Mouse (Mus musculus) limb, embryonic 12.5 days (tissue): ENCODE data around the gene Naaladl2. TPM values are rescaled to one million over a fixed set of nuclear protein-coding genes. Genes with fewer than 3 reads are reported as not detected.

Experiments
- ATAC-seq: fragments of 200-750 bp; cut with Nextera tagmentation; 2 replicates; pipeline ENCODE4 v1.8.0; 2017; ENCODE audit warnings: low read depth, moderate TSS enrichment; ENCODE audit not compliant: insufficient number of reproducible peaks, insufficient read depth, low FRiP score, low TSS enrichment
- H3K27ac ChIP-seq: fragments of 300-500 bp; sonication (generic); 2 replicates; pipeline ENCODE4 v1.5.1; 2016; ENCODE audit warnings: mild to moderate bottlenecking, moderate library complexity
- H3K27me3 ChIP-seq: fragments of 300-500 bp; sonication (generic); 2 replicates; pipeline ENCODE4 v1.6.1; 2016; ENCODE audit warnings: mild to moderate bottlenecking, moderate library complexity
- H3K36me3 ChIP-seq: fragments of 300-500 bp; sonication (generic); 2 replicates; pipeline ENCODE4 v1.6.1; 2016; ENCODE audit warnings: mild to moderate bottlenecking, moderate library complexity
- H3K4me1 ChIP-seq: fragments of 300-500 bp; sonication (generic); replicated peaks from 2 replicates; pipeline ENCODE4 v1.6.1; 2016
- H3K4me2 ChIP-seq: fragments of 300-500 bp; sonication (generic); 2 replicates; pipeline ENCODE4 v1.6.1; 2016; ENCODE audit warnings: mild to moderate bottlenecking, moderate library complexity
- H3K4me3 ChIP-seq: fragments of 300-500 bp; sonication (generic); replicated peaks from 2 replicates; pipeline ENCODE4 v1.5.1; 2016; ENCODE audit warnings: mild to moderate bottlenecking
- H3K9ac ChIP-seq: fragments of 300-500 bp; sonication (generic); replicated peaks from 2 replicates; pipeline ENCODE4 v1.6.1; 2016; ENCODE audit warnings: mild to moderate bottlenecking, moderate library complexity
- H3K9me3 ChIP-seq: fragments of 300-500 bp; sonication (generic); 2 replicates; pipeline ENCODE4 v1.6.1; 2016; ENCODE audit warnings: mild to moderate bottlenecking, moderate library complexity
- WGBS: fragments of 180-500 bp; shearing (Covaris S2); methylation state at CpG from one replicate; pipeline ENCODE4 v1.1.7; 2016; 5-methylcytosine and 5-hydroxymethylcytosine counted together
- polyA plus RNA-seq: library from polyadenylated mRNA; unstranded; fragments of >200 nt; fragmentation: Nextera tagmentation; extraction: Ambion mirVana; gene quantifications from 2 replicates; pipeline ENCODE4 v1.2.1, GENCODE M21; 2016

Naaladl2 gene
- polyA plus RNA-seq = 0.99 and 1.1 TPM in 2 replicates

GRCm38 (mm10) chr3:25143555-25144311 is at the start of gene Naaladl2:
Gene Naaladl2, minus strand, starts transcription at chr3:25144261.
- H3K4me3 ChIP-seq = peak within 1 kb of the TSS; percentile 64
- H3K4me2 ChIP-seq = peak within 1 kb of the TSS; percentile 66
- peak within 1 kb of the TSS; percentile 85 for H3K9ac ChIP-seq
- under 1% methylated on average over 90 of the region's 93 CpGs for WGBS
- peak; percentile 88 for ATAC-seq
- H3K27me3 ChIP-seq = no peaks in the 10 kb centered on the region
- H3K27ac ChIP-seq = peak within 1 kb of the TSS; percentile 95
- no peaks in the 10 kb centered on the region for H3K36me3 ChIP-seq
- peaks cover 9% of the 10 kb centered on the region for H3K4me1 ChIP-seq
- H3K9me3 ChIP-seq = no peaks in the 10 kb centered on the region

- Histone ChIP-seq H3K9ac (no peak overlapping the region), H3K4me2 (no peak overlapping the region), H3K4me3 (no peak overlapping the region), H3K27ac (no peak overlapping the region), H3K9me3 (peaks cover 31% of the 10 kb centered on the region), H3K36me3 (peaks cover 4% of the 10 kb centered on the region; the same call in 1 of the 2 replicates), H3K27me3 (no peaks in the 10 kb centered on the region), H3K4me1 (no peaks in the 10 kb centered on the region)
- WGBS = 92% methylated on average over 13 of the region's 13 CpGs
- ATAC-seq = no peak
Measured at GRCm38 (mm10) chr3:25151721-25152120, 7.7 kb upstream of the Naaladl2 start.

GRCm38 (mm10) chr3:25147271-25147670 is 3.2 kb upstream of the Naaladl2 start:
- H3K36me3 ChIP-seq = peaks cover 4% of the 10 kb centered on the region; the same call in 1 of the 2 replicates
- H3K27ac ChIP-seq = no peak overlapping the region
- H3K9me3 ChIP-seq = peaks cover 17% of the 10 kb centered on the region
- H3K4me3 ChIP-seq = no peak overlapping the region
- no peak for ATAC-seq
- no peaks in the 10 kb centered on the region for H3K27me3 ChIP-seq
- peaks cover 9% of the 10 kb centered on the region for H3K4me1 ChIP-seq
- no peak overlapping the region for H3K4me2 ChIP-seq
- no peak overlapping the region for H3K9ac ChIP-seq

- H3K4me1 ChIP-seq = peaks cover 9% of the 10 kb centered on the region
- H3K4me2 ChIP-seq = peak overlapping the region; percentile 66
- H3K9me3 ChIP-seq = peaks cover 10% of the 10 kb centered on the region
- no peaks in the 10 kb centered on the region for H3K27me3 ChIP-seq
- peak overlapping the region; percentile 95 for H3K27ac ChIP-seq
- WGBS = 9% methylated on average over 8 of the region's 8 CpGs
- 0 out of 2 replicates have a peak, but pooled peaks have one; percentile 8 for ATAC-seq
- no peak overlapping the region for H3K4me3 ChIP-seq
- H3K36me3 ChIP-seq = no peaks in the 10 kb centered on the region
- no peak overlapping the region for H3K9ac ChIP-seq
Measured at GRCm38 (mm10) chr3:25144961-25145697, 1.1 kb upstream of the Naaladl2 start.

GRCm38 (mm10) chr3:25143111-25143510 is 950 bp downstream of the Naaladl2 start:
- WGBS = 54% methylated on average over 6 of the region's 6 CpGs
- peak overlapping the region; percentile 64 for H3K4me3 ChIP-seq
- H3K27ac ChIP-seq = peak overlapping the region; percentile 95

GRCm38 (mm10) chr3:25131848-25132247 is 12.2 kb downstream of the Naaladl2 start:
- Histone ChIP-seq H3K4me1 (no peaks in the 10 kb centered on the region), H3K27me3 (no peaks in the 10 kb centered on the region), H3K9ac (no peak overlapping the region), H3K36me3 (no peaks in the 10 kb centered on the region), H3K9me3 (no peaks in the 10 kb centered on the region), H3K4me2 (no peak overlapping the region), H3K4me3 (no peak overlapping the region), H3K27ac (no peak overlapping the region)
- ATAC-seq = no peak
- WGBS = 35% methylated on average over 3 of the region's 3 CpGs

More at GRCm38 (mm10) chr3:25143111-25143510, 950 bp downstream of the Naaladl2 start:
- ATAC-seq = no peak
- H3K36me3 ChIP-seq = no peaks in the 10 kb centered on the region
- peak overlapping the region; percentile 66 for H3K4me2 ChIP-seq
- peaks cover 9% of the 10 kb centered on the region for H3K4me1 ChIP-seq
- no peaks in the 10 kb centered on the region for H3K27me3 ChIP-seq
- peak overlapping the region; percentile 85 for H3K9ac ChIP-seq
- H3K9me3 ChIP-seq = no peaks in the 10 kb centered on the region

- WGBS = 59% methylated on average over 4 of the region's 4 CpGs
- Histone ChIP-seq H3K4me2 (no peak overlapping the region), H3K27ac (no peak overlapping the region), H3K4me3 (no peak overlapping the region), H3K9me3 (no peaks in the 10 kb centered on the region), H3K4me1 (no peaks in the 10 kb centered on the region; the same call in 1 of the 2 replicates), H3K9ac (no peak overlapping the region), H3K36me3 (no peaks in the 10 kb centered on the region), H3K27me3 (no peaks in the 10 kb centered on the region)
- no peak for ATAC-seq
Measured at GRCm38 (mm10) chr3:25127864-25128263, 16.2 kb downstream of the Naaladl2 start.

- Histone ChIP-seq H3K4me3 (no peak overlapping the region), H3K4me1 (no peaks in the 10 kb centered on the region; the same call in 1 of the 2 replicates), H3K9ac (no peak overlapping the region), H3K4me2 (no peak overlapping the region), H3K27me3 (no peaks in the 10 kb centered on the region), H3K27ac (no peak overlapping the region), H3K9me3 (no peaks in the 10 kb centered on the region), H3K36me3 (no peaks in the 10 kb centered on the region)
- no peak for ATAC-seq
- 68% methylated on average over 5 of the region's 5 CpGs for WGBS
Measured at GRCm38 (mm10) chr3:25124919-25125846, 18.9 kb downstream of the Naaladl2 start.

GRCm38 (mm10) chr3:25113107-25113506 is 31.0 kb downstream of the Naaladl2 start:
- ATAC-seq = no peak
- H3K4me1 ChIP-seq = 0 out of 2 replicates have a peak, but pooled peaks cover 3% of the 10 kb centered on the region

GRCm38 (mm10) chr3:25108997-25109396 is 35.1 kb downstream of the Naaladl2 start:
- no peak overlapping the region for H3K27ac ChIP-seq
- 0 out of 2 replicates have a peak, but pooled peaks cover 3% of the 10 kb centered on the region for H3K4me1 ChIP-seq
- no peaks in the 10 kb centered on the region for H3K9me3 ChIP-seq
- no peaks in the 10 kb centered on the region for H3K36me3 ChIP-seq
- H3K4me3 ChIP-seq = no peak overlapping the region
- 37% methylated on average over 3 of the region's 3 CpGs for WGBS
- ATAC-seq = peak; percentile 81; the same call in 1 of the 2 replicates
- H3K9ac ChIP-seq = no peak overlapping the region
- no peak overlapping the region for H3K4me2 ChIP-seq
- no peaks in the 10 kb centered on the region for H3K27me3 ChIP-seq

More at GRCm38 (mm10) chr3:25113107-25113506, 31.0 kb downstream of the Naaladl2 start:
- WGBS = 72% methylated on average over 4 of the region's 4 CpGs
- no peak overlapping the region for H3K4me3 ChIP-seq
- H3K9me3 ChIP-seq = no peaks in the 10 kb centered on the region
- no peak overlapping the region for H3K4me2 ChIP-seq
- no peak overlapping the region for H3K9ac ChIP-seq
- no peaks in the 10 kb centered on the region for H3K36me3 ChIP-seq
- H3K27me3 ChIP-seq = no peaks in the 10 kb centered on the region
- no peak overlapping the region for H3K27ac ChIP-seq
